Mouse (Mus musculus): ENCODE measurements around the gene Dbh. TPM values are rescaled to one million over a fixed set of nuclear protein-coding genes. Genes with fewer than 3 reads are reported as not detected.
A peak's percentile ranks its signal among the peaks of the same experiment; 100 is the strongest.

The Dbh gene
- polyA plus RNA-seq, 1 experiment from 2014 or later = 0.67 TPM

DNA sequence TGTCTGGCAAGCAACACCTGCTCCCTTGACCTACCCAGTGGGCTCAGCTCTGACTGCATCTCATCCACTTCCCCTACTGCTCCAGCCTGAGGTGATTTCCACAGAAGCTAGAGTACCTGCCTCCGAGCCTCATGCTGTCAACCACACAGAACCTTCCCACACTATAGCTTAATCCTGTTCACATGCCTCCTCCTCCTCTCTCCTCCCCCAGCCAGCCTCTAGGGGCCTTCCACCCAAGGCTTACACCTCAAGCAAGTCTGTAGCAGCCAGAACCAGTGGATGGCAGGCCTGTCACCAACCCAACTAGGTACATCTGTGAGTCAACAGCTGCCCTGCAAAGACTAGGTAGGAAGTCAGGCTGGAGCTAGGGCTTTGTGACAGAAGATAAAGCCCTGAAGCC is 28.2 kb upstream of the Dbh start:
- WGBS = 83% methylated on average over 1 of the region's 1 CpGs
- no peaks in the 10 kb centered on the region for H3K9me3 ChIP-seq
- no peak for ATAC-seq (ENCODE audit: low read depth)

DNA sequence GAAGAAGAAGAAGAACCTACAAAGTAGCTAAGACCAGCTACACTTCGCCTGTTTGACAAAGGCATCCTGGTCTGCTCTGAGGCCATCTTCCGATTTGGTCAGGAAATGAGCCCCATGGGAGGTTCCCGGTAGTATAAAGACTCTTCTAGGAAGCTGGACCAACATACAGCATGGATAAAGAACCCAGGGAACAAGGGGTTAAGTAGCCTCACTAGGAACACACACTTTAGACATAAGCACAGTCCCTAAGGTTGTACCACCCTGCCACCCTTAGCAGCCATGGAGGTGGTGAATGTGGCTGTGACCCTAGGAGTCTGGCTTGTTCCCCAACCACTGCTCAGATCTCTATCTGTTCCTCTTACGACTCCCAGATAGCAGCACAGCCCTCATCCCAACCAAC is 26.7 kb upstream of the Dbh start:
- no peak overlapping the region for H3K27ac ChIP-seq (replicated peaks)
- no peaks in the 10 kb centered on the region for H3K36me3 ChIP-seq
- ATAC-seq (ENCODE audit: low read depth) = no peak
- H3K4me2 ChIP-seq = no peak overlapping the region
- peaks cover 35% of the 10 kb centered on the region for H3K27me3 ChIP-seq
- H3K9me3 ChIP-seq = no peaks in the 10 kb centered on the region
- WGBS = 63% methylated on average over 4 of the region's 4 CpGs
- peaks cover 16% of the 10 kb centered on the region for H3K4me1 ChIP-seq (replicated peaks)
- H3K4me3 ChIP-seq = no peak overlapping the region
- H3K9ac ChIP-seq = no peak overlapping the region

More for the DNA sequence above, 28.2 kb upstream of the Dbh start:
- no peak overlapping the region for H3K4me3 ChIP-seq
- H3K27ac ChIP-seq (replicated peaks) = no peak overlapping the region
- no peak overlapping the region for H3K4me2 ChIP-seq
- peaks cover 21% of the 10 kb centered on the region for H3K27me3 ChIP-seq
- H3K4me1 ChIP-seq (replicated peaks) = peaks cover 9% of the 10 kb centered on the region
- no peaks in the 10 kb centered on the region for H3K36me3 ChIP-seq
- H3K9ac ChIP-seq = no peak overlapping the region

DNA sequence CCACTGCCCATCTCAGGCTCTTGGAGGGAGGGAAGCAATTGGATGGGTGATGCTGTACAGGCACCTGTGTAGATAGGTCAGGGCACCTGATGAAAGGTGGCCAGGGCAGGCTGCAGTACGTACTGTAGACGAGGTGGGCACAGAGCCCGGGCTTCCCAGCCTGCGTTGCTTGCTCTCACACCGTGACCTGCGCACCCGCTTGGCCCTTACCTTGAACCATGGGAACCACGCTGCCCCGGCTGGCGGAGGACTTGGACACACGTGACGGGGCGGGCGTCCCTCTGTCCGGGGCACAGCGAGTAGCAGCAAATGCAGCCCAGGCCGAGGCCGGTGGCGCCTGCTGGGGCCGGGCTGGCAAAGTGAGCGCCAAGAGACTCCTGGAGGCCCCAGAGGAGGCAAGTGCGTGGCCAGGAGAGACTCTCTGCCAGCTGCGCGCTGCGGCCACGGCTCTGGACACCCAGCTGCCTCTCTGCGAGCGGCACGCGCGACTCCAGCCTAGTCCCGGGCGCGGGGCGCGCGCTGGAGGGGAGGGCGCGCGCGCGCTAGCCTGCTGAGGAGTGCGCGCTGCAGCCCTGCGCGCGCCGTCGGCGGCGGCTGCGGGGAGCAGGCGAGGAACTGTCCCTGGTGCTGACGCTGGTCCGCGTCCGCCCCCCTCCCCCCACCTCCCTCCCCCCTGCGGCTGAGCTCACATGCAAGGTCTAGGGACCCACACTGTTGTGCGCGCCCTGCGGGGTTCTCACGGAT is 22.9 kb upstream of the Dbh start, which contains the start of gene Fam163b:
Gene Fam163b (minus strand): TSS at position 542 of the 744 bp plus-strand sequence.
- H3K27ac ChIP-seq (replicated peaks) = no peak within 1 kb of the TSS
- 2% methylated on average over 55 of the region's 62 CpGs for WGBS

DNA sequence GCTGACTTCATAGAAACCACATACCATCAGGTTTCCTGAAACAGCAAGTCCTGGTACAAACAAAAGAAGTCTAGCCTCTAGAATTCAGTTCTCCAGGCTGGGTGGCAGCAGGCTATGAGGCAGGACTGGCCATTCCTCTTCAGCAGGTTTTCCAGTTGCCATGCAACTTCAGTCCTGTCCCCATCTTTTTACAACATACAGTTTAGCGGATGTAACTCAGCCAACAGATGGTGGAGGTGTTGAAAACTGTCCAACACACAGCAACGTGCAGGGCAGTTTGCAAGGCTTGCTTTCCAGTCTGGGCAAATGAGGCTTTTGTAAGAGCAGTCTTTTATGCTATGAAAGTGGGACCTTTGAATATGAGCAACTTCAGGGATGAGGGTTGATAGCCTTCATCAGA is 20.1 kb upstream of the Dbh start:
- WGBS = 68% methylated on average over 2 of the region's 2 CpGs
- H3K4me3 ChIP-seq = no peak overlapping the region
- H3K36me3 ChIP-seq = no peaks in the 10 kb centered on the region
- H3K27me3 ChIP-seq = peaks cover 40% of the 10 kb centered on the region
- no peaks in the 10 kb centered on the region for H3K9me3 ChIP-seq
- peaks cover 18% of the 10 kb centered on the region for H3K4me1 ChIP-seq (replicated peaks)
- H3K9ac ChIP-seq = no peak overlapping the region
- no peak for ATAC-seq (ENCODE audit: low read depth)
- no peak overlapping the region for H3K27ac ChIP-seq (replicated peaks)
- H3K4me2 ChIP-seq = no peak overlapping the region

More for the DNA sequence above, 22.9 kb upstream of the Dbh start, which contains the start of gene Fam163b:
- Histone ChIP-seq H3K4me3 (peak within 1 kb of the TSS; percentile 45), H3K4me1 (replicated peaks) (peaks cover 10% of the 10 kb centered on the region), H3K4me2 (peak within 1 kb of the TSS; percentile 77), H3K9ac (peak within 1 kb of the TSS; percentile 67), H3K27me3 (peaks cover 44% of the 10 kb centered on the region), H3K36me3 (no peaks in the 10 kb centered on the region), H3K9me3 (no peaks in the 10 kb centered on the region)
- ATAC-seq (ENCODE audit: low read depth) = peak; percentile 78

DNA sequence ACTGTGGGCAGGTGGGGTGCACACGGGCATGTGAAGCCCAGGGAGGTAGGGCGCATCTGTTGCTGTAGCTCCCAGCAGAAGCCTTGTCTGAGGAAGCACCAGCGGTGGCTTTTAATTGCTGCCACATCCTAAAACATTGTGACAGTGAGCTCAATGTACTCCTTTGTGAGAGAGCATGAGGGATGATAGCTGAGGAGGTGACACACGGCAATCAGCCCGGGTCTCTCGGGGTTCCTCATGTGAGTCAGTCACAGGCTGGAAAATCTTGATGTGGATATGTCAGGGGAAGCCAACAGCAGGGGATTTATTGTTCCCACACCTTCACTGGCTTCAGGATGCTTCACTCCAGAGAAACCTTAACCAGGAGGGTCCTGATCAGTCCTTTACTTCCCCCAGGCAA is 18.2 kb upstream of the Dbh start:
- peaks cover 22% of the 10 kb centered on the region for H3K27me3 ChIP-seq
- H3K27ac ChIP-seq (replicated peaks) = no peak overlapping the region
- H3K9ac ChIP-seq = no peak overlapping the region
- no peak for ATAC-seq (ENCODE audit: low read depth)
- no peak overlapping the region for H3K4me3 ChIP-seq
- WGBS = 66% methylated on average over 6 of the region's 6 CpGs
- H3K4me1 ChIP-seq (replicated peaks) = peaks cover 17% of the 10 kb centered on the region
- no peak overlapping the region for H3K4me2 ChIP-seq
- no peaks in the 10 kb centered on the region for H3K36me3 ChIP-seq
- H3K9me3 ChIP-seq = no peaks in the 10 kb centered on the region

DNA sequence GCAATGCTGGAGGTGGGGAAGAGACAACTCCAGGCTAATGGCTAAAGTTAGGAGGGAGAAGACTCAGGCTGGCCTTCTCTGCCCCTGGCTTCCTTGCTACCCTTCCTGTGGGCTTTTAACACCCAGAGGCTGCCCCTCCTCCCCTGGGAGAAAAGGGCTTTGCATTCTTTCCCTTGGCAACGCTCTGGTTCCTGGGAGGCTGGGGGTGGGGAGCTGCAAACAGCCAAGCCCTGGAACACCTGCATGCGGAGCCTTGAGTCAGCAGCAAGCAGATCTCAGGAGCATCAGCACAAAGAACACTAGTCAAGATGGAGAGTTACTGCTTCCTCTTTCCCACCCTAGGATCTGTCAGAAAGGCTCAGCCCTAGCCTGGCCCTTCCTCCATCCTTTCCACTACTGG is 15.6 kb upstream of the Dbh start:
- H3K9me3 ChIP-seq = no peaks in the 10 kb centered on the region
- H3K36me3 ChIP-seq = no peaks in the 10 kb centered on the region
- ATAC-seq (ENCODE audit: low read depth) = no peak
- no peaks in the 10 kb centered on the region for H3K27me3 ChIP-seq
- WGBS = 7% methylated on average over 2 of the region's 2 CpGs
- no peak overlapping the region for H3K4me2 ChIP-seq
- no peak overlapping the region for H3K9ac ChIP-seq
- H3K27ac ChIP-seq (replicated peaks) = no peak overlapping the region
- peaks cover 14% of the 10 kb centered on the region for H3K4me1 ChIP-seq (replicated peaks)
- H3K4me3 ChIP-seq = no peak overlapping the region

DNA sequence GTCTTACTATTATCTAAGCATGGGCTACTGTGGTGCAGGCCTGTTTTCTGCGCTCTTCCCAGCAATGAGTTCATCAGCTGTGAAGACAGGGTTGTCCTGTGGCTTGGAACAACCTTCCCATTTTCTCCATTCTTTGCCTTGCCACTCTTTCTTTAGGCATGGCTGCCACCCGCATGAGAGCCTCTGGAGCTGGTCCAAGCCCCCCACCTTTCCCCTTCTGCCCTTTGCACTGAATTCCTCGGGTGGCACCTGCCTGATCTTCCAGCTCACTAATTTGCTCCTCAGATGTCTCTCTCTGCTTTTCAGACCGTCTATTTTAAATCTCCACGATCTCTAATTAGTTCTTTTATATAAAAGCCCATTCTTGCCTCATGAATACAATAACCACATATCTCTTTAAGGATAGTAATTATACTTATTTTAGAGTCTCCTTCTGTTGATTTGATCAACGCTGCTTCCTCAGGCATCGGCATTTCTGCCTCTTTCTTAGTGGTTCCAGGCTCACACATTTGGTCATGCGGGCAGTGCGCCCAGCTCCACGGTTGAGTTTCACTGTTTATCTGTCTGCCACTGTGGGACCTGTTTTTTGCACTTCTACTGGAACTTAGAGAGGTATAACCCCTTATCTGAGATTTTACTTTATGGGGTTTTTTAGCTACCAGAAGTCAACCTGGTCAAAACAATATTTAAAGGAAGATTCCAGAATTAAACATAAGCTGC is 10.4 kb upstream of the Dbh start:
- WGBS = 79% methylated on average over 10 of the region's 10 CpGs
- no peak for ATAC-seq (ENCODE audit: low read depth)
- Histone ChIP-seq H3K27ac (replicated peaks) (no peak overlapping the region), H3K4me1 (replicated peaks) (peaks cover 9% of the 10 kb centered on the region), H3K4me3 (no peak overlapping the region), H3K9me3 (no peaks in the 10 kb centered on the region), H3K9ac (no peak overlapping the region), H3K36me3 (no peaks in the 10 kb centered on the region), H3K27me3 (no peaks in the 10 kb centered on the region), H3K4me2 (no peak overlapping the region)

DNA sequence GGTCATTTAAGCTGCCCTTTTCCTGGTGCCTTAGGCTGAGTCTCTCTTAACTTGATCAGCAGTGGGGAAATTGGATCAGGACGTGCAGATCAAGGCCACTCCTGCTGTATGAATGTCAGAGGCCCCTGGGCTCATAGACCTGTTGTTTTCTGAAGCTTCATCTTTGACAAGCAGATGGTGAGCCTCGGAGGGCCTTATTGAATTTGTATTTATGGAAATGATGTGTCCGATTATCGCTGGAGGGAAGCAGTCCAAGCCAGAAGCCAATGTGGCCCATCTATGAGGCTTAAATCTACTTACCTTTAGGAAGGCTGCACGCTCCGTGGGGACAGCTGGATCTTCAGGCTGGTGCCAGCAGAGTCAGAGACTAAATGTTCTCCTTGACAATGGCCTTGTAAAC is 8.4 kb upstream of the Dbh start:
- WGBS = 76% methylated on average over 6 of the region's 6 CpGs

DNA sequence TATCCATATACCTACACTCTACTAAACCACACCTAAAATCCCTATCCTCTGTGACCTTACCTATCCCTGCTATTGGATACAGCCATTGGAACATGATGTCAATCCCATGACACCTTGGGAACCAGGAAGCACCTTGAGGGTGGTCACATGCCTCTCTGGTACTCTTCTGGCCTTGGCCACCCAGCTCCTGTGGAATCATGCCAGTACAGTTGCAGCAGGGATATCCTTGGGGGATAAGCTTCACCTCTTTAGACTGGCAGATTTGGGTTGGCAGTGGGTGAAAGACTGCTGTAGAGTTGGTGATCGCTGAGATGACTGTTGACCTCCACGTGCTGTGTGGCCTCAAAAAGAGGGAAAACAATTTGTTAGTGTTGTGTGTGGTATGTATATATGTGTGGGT is 3.5 kb upstream of the Dbh start:
- Histone ChIP-seq H3K4me1 (replicated peaks) (peaks cover 6% of the 10 kb centered on the region), H3K9ac (no peak overlapping the region), H3K4me3 (no peak overlapping the region), H3K36me3 (no peaks in the 10 kb centered on the region), H3K4me2 (no peak overlapping the region), H3K27me3 (no peaks in the 10 kb centered on the region), H3K27ac (replicated peaks) (no peak overlapping the region), H3K9me3 (no peaks in the 10 kb centered on the region)
- no peak for ATAC-seq (ENCODE audit: low read depth)
- 92% methylated on average over 2 of the region's 2 CpGs for WGBS

More for the DNA sequence above, 8.4 kb upstream of the Dbh start:
- no peak overlapping the region for H3K9ac ChIP-seq
- no peaks in the 10 kb centered on the region for H3K9me3 ChIP-seq
- no peak overlapping the region for H3K4me2 ChIP-seq
- H3K4me3 ChIP-seq = no peak overlapping the region
- no peaks in the 10 kb centered on the region for H3K27me3 ChIP-seq
- H3K4me1 ChIP-seq (replicated peaks) = 0 out of 2 replicates have a peak, but pooled peaks cover 4% of the 10 kb centered on the region
- H3K27ac ChIP-seq (replicated peaks) = no peak overlapping the region
- H3K36me3 ChIP-seq = no peaks in the 10 kb centered on the region
- no peak for ATAC-seq (ENCODE audit: low read depth)

DNA sequence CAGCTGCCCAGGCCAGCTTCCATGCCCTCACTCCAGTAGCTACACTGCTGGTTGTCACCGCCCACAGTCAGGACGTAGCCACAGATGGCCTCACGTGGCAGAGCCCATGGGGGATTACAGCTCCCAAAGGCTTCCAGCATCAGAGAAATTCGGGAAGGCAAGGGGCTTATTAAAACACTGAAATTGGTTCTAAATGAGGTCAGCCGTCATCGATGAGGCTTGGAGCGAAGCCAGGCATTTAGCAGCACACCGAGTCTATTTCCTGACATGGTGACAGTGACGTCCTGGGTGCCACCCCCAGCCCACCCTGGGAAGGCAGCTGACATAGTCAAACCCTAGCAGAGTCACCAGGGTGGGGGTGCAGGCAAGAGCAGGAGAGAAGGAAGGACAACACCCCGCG is 2.4 kb upstream of the Dbh start:
- H3K4me2 ChIP-seq = no peak overlapping the region
- WGBS = 59% methylated on average over 11 of the region's 11 CpGs
- no peaks in the 10 kb centered on the region for H3K36me3 ChIP-seq
- H3K27me3 ChIP-seq = no peaks in the 10 kb centered on the region
- H3K27ac ChIP-seq (replicated peaks) = no peak overlapping the region
- peaks cover 12% of the 10 kb centered on the region for H3K4me1 ChIP-seq (replicated peaks)
- H3K9ac ChIP-seq = no peak overlapping the region
- H3K9me3 ChIP-seq = no peaks in the 10 kb centered on the region
- no peak for ATAC-seq (ENCODE audit: low read depth)
- H3K4me3 ChIP-seq = no peak overlapping the region

DNA sequence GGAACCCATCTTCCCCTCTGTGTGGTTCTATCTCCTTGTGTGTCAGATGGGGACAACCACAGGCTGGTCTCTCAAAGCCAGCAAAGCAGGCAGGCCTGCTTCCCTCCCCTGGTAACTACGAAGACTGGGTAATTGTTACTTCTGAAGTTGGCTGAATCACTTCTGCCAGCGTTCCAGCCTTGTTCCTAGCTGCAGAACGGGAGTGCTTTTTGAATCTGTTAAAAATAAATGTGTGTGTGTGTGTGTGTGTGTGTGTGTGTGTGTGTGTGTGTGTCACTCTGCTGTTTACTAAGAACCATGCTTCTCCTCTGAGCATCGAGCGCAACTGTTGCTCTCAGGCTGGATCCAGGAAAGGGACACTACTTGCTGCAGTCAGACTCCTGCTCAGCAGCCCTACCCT is 1.2 kb upstream of the Dbh start:
- no peak overlapping the region for H3K4me3 ChIP-seq
- no peak overlapping the region for H3K9ac ChIP-seq
- WGBS = 81% methylated on average over 5 of the region's 5 CpGs
- H3K9me3 ChIP-seq = no peaks in the 10 kb centered on the region
- ATAC-seq (ENCODE audit: low read depth) = no peak
- H3K4me2 ChIP-seq = no peak overlapping the region
- H3K36me3 ChIP-seq = no peaks in the 10 kb centered on the region
- peaks cover 12% of the 10 kb centered on the region for H3K4me1 ChIP-seq (replicated peaks)
- H3K27ac ChIP-seq (replicated peaks) = no peak overlapping the region
- H3K27me3 ChIP-seq = no peaks in the 10 kb centered on the region

DNA sequence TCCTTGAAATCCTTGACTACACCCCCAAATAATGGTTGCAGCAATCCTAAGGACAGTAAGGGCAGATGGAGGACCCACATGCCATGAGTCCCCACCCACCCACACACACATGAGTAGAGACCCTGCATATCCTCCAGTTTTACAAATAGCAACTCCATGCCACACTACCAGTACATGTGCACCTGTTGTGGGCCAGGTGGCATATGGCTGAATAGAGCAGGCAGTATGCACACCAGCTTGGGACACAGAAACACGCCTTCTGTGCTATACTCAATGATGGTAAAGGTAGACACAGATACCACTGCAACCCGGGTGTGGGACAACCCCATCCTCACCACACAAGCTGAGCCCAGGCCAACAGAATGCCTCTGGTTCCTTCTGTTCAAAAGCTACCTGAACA is 1.0 kb downstream of the Dbh start:
- no peak overlapping the region for H3K4me2 ChIP-seq
- H3K27ac ChIP-seq (replicated peaks) = no peak overlapping the region
- ATAC-seq (ENCODE audit: low read depth) = no peak
- H3K4me1 ChIP-seq (replicated peaks) = peaks cover 12% of the 10 kb centered on the region
- H3K9me3 ChIP-seq = no peaks in the 10 kb centered on the region
- H3K9ac ChIP-seq = no peak overlapping the region
- no peaks in the 10 kb centered on the region for H3K27me3 ChIP-seq
- 83% methylated on average over 2 of the region's 2 CpGs for WGBS
- H3K36me3 ChIP-seq = no peaks in the 10 kb centered on the region
- no peak overlapping the region for H3K4me3 ChIP-seq
